Mouse (Mus musculus): ENCODE data around the gene Nae1.

GRCm38 (mm10) chr8:104533971-104534778, at the start of gene Nae1, which contains the start of gene Car7:
- no peak; the same call in 1 of the 2 replicates for TF ChIP-seq CTCF (IDR thresholded peaks at IDR 0.05)
- peak; percentile 87 for TF ChIP-seq POLR2A (IDR thresholded peaks at IDR 0.05; ENCODE audit: insufficient read depth, low read depth, low read length)

Measured in heart, adult 2 months (tissue).